Mouse (Mus musculus): ENCODE results near the gene Timm10.
"Not testable (repeated sequence)": the region's sequence is repeated elsewhere in the genome, so short reads cannot be mapped to it uniquely, and the experiment has no call there.

Gene Timm10

DNA sequence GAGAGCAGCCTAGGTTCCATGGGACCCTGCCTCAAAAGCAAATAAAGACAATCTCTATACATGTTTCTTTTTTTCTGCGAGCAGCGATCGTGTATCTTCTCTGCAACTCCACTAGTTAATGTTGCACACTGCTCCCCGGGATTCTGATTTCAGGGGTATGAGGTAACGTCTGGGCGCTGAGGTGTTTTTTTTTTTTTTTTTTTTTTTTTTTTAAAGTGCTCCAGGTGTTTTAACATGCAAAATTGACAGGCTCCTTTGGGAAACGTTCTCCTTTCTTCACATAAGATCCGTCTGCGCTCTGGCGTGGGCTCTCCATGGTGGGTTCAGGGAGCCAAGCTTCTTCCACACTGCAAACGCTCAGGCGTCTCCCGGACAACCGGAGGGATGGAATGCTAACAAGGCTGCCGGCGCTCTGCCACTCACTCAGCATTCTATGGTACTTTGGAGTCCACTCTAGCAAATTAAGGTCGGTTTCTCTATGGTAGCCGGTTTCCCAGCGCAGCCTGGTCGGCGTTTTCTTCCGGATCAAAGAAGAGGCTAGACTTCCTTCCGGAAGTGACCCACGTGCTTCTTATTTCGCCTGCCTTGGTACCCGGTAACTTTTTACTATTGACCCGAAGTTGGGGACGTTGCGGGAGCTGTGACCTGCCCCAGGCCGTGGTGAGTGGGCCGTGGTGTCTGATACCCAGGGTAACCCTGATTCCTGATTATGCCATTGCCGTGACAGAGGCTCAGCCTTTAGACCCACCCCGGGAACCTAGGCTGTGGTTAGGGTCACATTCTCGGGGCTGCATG, at the start of gene Timm10:
Gene Timm10, plus strand, starts transcription at position 510 of the 795 bp plus-strand sequence.
- DNase-seq (ENCODE audit: low read depth, low spot score) = peak; percentile 98

DNA sequence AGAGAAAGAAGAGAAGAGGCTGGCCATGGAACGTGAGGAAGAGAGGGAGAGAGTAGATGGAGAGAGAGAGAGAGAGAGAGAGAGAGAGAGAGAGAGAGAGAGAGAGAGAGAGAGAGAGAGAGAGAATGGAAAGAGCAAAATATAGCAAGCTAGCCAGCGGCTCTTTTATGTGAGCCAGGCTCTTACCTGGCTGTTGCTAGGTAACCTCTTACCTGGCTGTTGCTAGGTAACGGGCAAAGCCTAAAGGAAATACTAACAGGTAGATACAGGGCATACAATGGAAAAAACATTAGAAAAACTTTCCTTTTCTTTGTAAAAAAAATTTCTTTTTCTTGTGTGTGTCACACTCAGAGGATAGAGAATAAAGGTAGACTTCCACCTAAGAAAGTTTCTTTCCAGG, 49.1 kb upstream of the Timm10 start:
- DNase-seq (ENCODE audit: low read depth, low spot score) = no peak

DNA sequence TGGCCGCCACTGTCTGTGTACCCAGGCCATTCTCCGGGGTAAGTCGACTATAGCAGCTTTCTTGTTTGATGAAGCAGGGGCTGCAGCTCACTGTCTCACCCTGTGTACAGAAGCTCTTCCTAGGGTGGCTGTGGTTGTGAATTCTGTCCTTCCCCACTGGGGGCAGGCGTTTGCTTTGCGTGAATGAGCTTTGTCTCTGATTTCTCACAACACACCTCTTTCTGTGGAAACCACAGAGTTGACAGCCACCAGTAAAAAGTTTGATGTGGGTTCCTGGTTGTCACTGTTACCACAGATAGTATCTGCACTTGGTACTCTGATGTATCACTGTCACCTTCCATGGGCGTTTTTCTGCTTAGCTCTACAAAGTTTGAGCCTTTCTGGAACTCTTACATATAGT, 47.6 kb upstream of the Timm10 start:
- DNase-seq (ENCODE audit: low read depth, low spot score) = no peak

DNA sequence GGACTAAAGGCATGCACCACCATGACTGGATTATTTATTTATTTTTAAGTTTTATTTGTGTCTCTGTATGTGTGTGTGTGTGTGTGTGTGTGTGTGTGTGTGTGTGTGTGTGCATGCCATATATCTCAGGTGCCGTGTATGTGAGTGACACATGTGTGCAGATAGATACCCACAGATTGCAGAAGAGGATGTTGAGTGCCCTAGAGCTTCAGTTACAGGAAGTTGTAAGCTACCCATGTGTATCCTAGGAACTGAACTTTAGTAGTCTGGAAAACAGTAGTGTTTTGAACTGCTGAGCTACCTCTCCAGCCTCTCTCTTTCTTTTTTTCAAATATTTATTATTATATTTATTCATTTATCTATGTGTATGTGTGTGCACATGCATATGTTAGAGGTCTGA, 43.5 kb upstream of the Timm10 start:
- DNase-seq (ENCODE audit: low read depth, low spot score) = no peak

DNA sequence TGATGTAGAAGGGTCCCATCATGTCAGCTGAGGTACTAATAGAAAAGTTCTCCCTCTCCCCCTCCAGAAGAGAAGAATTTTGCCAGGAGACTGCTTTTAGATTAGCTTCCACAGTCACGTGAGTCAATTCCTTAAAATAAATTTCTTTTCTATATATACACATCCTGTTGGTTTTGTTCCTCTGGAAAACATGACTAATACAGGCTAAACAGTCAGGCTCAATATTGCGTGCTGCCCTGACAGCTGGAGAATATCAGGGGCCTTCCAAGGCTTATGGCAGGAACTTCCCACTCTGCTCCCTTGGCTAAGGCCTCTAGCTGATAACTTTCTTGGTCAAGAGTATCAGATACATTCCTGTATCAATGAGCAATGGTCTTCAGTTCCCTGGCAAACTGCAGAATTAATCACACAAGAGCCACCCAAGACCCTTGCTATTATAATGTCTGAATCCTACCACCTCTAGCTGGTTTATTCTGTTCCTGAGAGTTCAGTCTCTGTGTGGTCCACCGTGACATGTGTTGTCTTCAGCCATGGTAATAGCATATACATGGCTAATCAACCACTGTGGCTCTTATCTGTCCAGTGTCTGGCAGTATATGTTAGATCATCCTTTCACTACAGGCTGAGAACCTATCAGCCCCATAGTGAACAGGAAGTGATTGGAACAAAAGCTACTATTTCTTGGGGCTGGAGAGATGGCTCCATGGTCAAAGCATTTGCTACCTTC, 42.8 kb upstream of the Timm10 start:
- DNase-seq (ENCODE audit: low read depth, low spot score) = peak; percentile 46

DNA sequence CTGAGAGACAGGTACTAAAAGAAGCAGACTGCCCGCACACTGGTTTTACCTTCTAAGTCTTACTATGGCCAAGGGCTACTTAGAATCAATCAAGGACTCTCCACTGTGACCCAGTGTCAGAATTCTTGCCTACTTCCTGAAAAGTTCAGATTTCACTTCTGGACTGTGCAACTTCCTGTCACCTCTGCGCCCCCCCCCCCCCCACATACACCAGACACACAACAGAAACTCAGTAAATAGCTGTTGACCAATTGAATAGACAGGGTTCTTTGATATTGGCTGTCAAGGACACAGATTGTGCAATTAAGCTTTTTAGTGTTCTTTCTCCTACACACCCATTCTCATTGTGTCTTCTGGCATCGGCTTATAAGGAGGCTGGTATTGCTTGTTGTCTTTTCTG, 38.5 kb upstream of the Timm10 start:
- DNase-seq (ENCODE audit: low read depth, low spot score) = no peak

DNA sequence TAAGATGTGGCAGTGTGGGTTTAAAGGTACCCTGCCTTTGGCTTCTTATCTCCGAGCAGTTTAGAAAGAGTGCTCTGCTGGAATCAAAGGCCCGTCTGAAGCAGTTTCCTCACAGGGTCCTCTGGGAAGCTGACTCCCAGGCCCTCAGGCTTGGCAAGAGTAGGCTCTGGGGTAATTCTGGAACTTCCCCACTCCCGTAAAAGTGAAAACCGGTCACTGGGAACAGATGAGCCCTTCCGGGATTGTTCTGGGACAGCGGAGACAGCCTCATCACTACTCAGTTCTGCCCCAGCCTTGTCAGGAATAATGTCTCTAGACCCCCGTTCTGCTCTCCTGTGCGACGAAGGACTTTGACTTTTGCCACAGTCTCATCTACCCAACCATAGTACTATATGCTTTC, 36.4 kb upstream of the Timm10 start:
- no peak for DNase-seq (ENCODE audit: low read depth, low spot score)

DNA sequence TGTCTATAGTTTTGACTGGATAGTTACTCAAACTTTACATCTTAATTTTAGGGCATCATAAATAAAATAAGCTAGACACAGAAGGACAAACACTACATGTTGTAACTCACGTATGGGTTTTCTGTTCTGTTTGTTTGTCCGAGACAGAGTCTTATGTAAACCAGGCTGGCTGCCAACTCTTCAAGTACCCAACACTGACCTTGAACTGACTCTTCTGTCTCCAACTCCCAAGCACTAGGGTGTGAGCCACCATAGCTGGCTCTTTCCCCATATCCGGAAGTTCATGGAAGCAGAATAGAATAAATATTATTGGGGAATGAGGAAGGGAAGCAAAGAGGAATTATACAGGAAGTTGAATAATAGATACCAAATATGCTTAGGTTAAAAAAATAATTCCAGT, 34.3 kb upstream of the Timm10 start:
- no peak for DNase-seq (ENCODE audit: low read depth, low spot score)

DNA sequence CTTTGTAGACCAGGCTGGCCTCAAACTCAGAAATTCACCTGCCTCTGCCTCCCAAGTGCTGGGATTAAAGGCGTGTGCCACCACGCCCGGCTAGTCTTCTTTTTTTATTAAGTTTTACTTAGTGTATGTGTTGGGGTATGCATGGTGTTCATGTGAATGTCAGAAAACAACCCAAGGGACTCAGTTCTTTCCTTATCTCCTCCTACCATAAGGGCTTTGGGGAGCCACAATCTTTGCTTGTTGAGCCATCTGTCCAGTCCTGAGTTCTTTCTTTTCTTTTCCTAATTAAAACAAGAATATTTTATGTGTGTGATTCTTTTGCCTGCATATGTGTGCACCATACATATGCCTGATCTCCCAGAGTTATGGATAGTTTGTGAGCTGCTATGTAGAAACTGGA, 33.6 kb upstream of the Timm10 start:
- DNase-seq (ENCODE audit: low read depth, low spot score) = no peak

DNA sequence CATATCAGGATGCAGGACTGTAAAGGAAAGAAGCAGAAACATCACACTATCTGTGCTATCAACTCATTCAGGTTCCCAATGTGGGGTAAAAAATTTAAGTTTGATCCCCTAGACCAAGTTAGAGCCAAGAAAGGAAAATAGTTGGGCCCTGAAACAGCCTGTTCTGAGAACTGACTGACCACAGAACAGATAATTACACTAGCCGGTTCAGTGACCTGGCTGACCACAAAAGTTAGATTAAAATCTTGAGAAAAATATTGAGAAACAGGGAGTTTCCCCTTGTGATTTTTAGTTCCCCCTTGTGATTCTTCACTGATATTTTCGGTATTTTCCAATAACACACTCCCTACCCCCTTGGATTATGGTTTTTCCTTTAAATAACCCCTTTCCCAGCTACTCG, 32.9 kb upstream of the Timm10 start:
- DNase-seq (ENCODE audit: low read depth, low spot score) = peak; percentile 53

DNA sequence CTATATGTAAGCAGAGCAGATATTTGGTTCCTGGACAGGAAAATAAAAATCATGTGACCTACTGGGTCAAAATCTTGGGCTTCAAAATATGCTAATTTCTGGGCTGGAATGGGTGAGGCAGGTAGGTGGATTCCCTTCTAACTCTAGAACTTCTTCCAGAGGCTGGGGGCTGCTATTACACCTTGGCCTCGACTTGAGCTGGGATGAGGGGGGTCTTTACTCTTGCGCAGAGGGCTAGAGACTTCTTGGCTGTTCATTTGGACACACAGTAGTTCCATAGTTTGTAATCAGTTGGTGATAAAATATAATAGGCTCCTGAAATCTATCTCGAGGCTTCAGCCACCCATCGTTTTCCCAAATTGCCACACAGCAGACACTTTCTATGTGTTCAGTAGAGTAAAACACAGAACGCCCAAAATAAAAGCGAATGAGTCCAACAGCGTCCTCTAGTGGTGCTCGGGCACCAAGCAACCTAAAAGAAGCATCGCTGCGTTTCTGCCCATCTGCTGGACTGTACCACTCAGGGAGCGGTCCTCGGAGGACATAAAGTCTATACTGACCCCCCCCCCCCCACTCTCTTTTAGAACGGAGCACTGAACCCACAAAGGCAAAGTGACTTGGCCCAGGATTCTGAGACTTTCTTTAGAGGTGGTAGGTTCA, 28.8 kb upstream of the Timm10 start:
- peak; percentile 96 for DNase-seq (ENCODE audit: low read depth, low spot score)

DNA sequence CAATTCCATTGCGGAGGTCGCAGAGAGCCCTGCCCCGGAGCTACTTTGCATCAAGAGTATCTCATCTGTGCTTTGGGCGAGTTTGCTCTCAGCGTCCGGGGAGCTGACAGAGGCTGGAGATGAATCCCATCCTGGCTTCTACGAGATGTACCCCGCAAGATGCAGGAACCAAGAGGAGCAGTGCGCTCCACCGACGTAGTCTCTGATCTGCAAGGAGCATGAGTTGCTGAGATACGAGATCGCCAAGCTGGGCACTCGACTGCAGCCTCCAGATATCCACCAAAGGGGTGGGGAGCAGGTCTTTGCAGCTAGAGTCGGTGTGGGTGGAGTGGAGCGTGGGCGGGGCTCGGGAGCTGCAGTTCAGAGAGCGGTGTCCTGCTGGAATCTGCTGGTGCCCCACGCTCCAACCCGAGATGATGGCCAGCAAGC, 28.3 kb upstream of the Timm10 start, which contains the start of gene Ube2l6:
Gene Ube2l6, plus strand, starts transcription at position 336 of the 429 bp plus-strand sequence.
- DNase-seq (ENCODE audit: low read depth, low spot score) = peak; percentile 87

DNA sequence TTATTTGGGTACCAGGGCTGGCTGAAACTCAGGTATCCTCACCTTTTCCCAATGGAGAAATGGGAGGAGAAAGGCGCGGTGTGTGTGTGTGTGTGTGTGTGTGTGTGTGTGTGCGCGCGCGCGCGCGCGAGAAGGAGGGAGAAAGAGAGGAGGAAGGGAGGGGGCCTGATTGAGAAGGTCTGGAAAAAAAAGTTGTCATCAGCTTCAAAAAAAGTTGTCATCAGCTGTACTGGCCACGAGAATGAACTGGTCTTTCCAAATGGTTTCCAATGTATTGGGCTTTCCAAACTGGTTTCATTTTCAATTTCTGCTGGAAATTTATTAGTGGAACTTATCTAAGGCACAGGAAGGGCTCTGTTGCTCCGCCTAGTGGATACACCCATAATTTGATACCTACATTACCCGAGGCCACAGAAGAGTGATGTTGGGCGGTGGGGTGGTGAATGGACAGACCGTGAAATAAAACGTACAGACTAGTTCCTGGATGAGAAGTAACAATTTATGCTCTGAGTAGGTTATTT, 27.7 kb upstream of the Timm10 start:
- DNase-seq (ENCODE audit: low read depth, low spot score) = peak; percentile 96

DNA sequence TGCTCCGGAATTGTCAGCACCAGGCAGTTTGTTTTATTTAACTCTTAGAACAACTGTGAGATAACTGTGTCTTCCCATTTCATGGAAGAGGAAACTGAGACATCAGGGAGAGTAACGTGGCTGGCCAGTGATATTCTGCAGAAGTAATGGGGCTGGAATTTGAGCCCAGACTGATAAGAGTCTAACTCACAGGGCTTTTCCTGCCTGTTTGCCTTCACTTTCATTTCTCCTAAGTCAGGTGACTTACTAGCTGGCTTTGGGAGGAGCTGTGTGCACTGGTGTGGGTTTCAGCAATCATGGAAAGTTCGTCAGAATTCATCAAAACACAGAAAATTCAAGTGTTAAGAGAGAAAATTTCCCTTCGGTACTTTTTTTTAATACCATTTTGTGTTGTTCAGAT, 26.5 kb upstream of the Timm10 start:
- DNase-seq (ENCODE audit: low read depth, low spot score) = peak; percentile 47

DNA sequence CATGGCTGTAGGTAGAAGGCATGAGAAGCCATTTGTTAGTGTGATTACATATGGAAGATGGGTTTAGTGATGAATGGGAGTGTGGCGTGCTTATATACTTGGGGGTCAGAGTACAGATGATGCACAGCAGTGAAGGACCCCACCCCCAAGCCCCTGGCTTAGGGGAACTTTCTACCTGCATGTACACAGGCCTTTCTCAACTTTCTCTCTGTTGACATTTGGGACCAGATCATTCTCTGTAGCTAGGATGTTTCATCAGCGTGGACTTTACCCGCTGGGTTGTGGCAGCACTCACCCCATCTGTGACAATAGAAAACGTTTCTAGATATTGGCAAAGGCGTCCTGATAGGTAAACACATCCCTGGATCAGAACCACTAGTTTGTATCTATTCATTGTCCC, 25.6 kb upstream of the Timm10 start:
- DNase-seq (ENCODE audit: low read depth, low spot score) = not testable (repeated sequence)

DNA sequence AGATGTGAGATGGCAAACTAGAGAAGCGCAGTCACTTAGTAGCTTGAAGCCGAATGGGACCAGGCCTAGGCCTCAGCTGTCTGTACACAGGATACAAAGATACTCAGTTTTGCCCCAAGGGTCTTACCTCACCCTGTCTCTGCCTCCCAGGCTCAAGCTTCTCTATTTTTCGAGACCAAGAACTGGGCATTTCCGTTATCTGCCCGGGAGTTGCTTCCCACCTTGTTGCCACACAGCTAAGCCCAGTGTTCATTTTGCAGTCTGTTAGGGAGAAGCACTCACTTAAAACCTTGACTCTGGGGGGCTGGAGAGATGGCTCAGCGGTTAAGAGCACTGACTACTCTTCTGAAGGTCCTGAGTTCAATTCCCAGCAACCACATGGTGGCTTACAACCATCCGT, 22.8 kb upstream of the Timm10 start:
- no peak for DNase-seq (ENCODE audit: low read depth, low spot score)

DNA sequence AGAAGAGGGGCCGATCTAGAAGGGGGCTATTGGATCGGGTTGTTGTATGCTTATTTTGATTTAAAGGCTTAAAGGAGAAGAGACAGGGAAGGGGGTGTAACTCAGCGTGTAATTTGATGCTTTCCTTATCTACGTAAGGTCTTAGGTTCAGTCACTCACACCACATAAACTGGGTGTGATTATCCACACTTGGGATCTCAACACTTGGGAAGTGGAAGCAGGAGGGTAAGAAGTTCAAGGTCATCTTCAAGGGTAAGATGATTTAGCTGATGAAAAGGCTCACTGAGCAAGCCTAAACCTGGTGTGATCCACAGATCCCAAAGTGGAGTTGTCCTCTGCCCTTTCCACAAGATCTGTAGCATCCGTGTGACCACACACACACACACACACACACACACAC, 20.3 kb upstream of the Timm10 start:
- DNase-seq (ENCODE audit: low read depth, low spot score) = no peak

DNA sequence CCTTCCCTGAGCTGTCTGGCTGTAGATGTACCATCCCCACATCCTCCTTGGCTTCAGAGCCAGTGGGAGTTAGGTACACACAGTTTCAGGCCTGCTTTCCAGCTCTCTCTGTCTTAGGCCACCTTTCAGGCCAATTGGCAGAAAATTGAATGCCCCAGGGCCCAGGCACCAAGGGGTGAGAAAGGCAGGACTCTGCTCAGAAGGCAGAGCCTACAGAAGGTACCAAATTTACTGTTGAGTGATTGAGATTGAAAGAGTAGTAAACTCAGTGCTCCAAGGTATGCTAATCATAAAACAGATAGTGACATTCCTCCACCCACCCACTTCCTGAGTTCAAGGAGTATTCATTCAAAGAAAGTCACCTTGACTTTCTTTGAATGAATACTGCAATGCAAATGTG, 17.5 kb upstream of the Timm10 start:
- no peak for DNase-seq (ENCODE audit: low read depth, low spot score)

DNA sequence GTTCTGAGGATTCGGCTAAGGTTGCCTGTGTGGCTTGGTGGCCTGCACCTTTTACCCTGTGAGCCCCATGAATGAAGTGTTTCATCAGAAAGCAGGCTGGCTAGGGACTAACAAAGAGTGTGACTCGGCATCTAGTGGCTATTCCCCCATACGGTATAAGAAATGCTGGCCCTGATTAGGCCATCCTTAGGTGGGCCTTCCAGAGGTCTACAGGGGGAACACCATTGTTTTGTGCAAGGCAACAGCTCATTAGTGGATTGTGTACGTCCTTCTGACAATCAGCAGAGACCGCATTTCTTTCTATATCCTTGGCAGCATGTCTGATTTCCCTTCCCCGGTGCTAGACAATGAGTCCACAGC, 16.3 kb upstream of the Timm10 start:
- DNase-seq (ENCODE audit: low read depth, low spot score) = no peak

DNA sequence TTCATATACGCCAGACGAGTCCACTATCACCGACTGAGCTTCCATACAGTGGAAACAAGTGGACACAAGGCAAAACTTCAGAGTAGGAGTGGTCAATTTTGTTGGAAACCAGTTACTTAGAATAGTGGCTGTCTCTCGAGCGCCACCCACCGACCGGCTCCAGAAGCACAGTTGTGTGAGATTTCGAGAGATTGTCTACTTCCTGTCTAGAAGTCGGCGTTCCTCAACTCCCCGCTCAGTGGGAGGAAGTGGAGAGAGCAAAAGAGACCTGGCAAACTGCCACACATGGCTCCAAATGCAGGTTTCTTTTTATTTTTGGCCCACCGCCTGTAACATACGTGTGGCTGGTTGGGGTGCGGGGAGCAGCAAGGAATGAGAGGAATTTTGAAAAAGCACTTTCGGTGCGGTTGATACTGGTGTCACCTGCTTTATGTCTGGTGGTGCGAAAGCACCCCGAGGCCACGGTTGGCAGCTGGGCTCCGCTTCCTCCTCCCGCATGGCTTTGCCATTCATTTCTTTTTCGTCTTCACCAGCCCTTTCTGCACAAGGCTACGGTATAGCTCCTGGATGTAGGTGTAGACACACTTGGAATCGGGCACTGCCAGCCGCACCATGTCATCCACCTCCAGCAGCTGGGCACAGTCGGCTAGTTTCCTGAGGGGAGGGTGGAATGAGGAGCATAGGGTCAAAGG, 15.8 kb upstream of the Timm10 start:
- DNase-seq (ENCODE audit: low read depth, low spot score) = no peak

DNA sequence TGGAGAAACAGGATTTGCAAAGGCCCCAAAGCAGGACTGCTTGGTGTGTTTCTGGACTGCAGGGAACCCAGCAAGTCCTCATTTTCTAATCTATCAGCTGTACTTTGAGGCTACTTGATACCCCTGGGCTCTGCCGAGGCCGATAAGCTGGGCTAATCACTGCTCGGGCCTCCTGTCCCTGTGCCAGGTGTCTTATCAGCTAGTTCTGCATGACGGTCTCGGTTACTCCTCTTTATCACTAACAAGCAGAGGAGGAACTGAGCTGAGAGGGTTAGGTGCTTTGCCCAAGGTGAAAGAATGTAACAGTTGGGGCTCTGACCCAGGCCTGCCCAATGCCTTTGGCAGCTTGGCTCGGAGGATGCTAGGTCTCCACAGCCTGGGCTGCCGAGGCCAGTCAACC, 14.9 kb upstream of the Timm10 start:
- no peak for DNase-seq (ENCODE audit: low read depth, low spot score)

DNA sequence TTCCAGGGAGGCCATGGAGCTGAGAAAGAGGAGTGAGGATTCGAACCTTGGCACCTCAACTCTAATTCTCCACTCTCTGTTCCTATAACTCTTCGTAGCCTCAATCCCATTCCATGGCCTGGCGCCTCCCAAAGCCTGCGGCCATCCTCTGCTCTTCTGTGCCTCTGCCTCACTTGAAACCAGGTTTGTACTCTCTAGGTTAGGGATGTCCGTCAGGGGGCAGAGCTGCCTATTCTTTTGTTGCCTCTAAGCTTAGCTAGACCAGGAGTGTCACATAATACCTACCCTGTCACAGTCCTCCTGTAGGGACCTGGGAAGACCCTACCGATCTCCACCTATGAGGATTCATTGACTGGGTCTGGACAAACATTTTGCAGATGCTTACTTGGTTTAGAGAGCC, 14.1 kb upstream of the Timm10 start:
- DNase-seq (ENCODE audit: low read depth, low spot score) = no peak

Measured in 3T3-L1 (cell line).